Mouse (Mus musculus): ENCODE measurements around the gene Notum.

The Notum gene

DNA sequence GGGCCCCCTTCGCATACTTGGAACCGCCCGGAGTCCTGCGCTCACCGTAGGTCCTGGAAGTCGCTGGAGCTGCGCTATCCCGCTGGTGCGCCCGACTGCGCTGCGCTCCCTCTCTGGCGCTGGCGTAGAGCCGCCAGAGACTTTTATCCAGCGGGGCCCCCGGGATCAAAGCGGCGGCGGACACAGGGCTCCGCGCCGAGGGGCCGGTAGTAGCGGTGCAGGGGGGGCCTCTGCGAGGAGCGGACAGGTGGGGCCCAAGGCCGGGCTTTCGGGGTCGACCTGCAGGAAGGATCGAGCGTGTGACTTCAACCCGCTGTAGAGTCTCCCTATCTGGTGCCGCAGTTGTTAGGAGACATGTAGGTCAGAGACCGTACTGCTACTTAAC lies at the start of gene Notum:
TSS of gene Notum (minus strand) at position 100 of the 385 bp plus-strand sequence.
- no peak for DNase-seq (ENCODE audit: low read depth in 1 of 2, low spot score in 2 of 2)

DNA sequence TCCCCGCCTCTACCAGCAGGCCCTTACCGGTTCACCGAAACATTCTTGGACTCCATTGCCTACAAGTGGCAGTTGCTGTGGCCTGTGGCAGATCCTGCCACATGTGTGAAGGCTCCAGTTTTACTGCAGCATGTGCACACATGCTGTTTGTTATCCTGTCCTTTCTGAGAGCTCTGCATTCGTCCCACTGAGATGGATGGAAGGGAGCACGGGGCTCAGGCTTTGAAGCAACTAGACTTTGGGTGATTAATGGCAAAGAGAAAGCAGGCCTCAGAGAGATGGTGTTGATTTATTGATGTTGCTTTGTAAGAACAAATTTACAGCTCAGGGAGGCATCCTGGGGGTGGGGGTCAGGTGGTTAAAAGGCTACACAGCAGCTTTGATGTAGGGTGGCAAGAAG lies 49.7 kb upstream of the Notum start:
- DNase-seq (ENCODE audit: low read depth in 1 of 2, low spot score in 2 of 2) = no peak

DNA sequence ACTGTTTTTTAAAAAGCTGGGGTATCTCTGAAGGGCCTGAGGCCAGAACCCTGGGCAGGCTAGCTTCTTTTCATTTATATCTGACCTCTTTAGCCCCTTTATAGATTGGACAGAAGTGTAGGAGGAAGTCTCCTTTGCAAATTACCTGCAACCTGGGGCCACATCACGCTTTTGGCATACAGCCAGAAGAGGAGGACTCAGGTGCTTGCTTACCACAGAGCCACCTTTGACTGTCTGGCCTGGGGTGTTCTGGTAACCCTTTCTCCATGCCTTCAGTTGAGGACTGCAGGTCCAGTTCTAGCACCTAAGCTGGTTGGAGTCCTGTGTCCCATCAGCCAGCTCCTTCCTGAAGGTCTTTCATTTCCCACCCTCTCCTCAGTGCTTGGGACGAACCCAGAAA lies 48.6 kb upstream of the Notum start:
- no peak for DNase-seq (ENCODE audit: low read depth in 1 of 2, low spot score in 2 of 2)

DNA sequence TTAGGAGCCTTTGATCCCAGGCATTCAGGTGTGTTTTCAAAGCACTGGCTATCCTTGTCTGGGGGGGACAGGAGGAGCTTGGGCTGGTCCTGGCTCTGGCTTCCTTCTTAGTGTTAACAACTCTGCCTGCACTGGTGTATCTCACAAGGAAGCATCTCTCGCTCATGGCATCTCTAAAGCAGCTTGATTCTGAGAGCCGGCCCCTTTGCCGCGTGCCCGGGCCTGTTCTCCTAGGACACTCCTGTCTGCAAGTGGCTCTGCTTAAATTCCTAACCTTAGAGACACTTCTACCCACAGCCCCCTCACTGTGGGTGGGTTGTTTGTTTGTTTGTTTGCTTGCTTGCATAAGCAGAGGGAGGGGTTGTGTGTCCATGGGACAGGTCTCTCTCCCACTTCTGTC lies 47.0 kb upstream of the Notum start:
- no peak for DNase-seq (ENCODE audit: low read depth in 1 of 2, low spot score in 2 of 2)

DNA sequence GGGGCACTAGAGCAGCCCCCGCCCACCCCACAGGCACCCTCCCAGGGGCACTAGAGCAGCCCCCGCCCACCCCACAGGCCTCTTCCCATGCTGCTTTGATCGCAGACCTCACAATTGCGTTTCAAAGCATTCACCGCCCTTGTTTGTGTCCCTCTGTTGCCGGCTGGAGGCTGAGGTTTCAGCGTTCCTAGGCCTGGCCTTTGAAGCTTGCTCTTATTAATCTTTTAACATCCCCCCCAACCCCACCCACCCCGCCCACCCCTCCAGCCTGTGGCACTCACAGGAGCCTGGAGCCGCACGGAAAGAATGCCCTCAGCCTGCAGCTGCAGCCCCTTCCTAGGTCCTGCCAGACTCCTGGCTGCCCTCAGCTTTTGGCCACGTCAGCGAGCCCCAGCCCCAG lies 46.2 kb upstream of the Notum start:
- DNase-seq (ENCODE audit: low read depth in 1 of 2, low spot score in 2 of 2) = no peak

DNA sequence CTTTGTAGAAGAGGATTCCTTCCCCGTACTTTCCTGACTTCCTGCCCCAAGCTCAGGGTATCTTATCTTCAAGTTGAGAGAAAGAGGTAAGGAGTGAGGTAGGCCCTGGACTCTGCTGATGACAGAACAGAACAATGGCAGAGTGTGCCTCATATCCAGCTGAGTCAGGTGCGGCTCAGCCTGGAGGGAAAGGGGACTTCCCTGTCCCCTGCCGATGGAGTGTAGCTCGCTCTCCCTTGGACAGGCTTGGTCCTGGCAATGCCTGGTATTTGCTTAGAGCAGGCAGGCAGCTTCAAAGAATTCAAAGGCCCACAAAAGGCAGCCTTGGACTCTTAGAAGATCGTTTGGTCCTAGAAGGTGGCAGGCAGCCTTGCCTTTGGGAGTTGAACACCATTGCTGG lies 45.1 kb upstream of the Notum start:
- no peak for DNase-seq (ENCODE audit: low read depth in 1 of 2, low spot score in 2 of 2)

DNA sequence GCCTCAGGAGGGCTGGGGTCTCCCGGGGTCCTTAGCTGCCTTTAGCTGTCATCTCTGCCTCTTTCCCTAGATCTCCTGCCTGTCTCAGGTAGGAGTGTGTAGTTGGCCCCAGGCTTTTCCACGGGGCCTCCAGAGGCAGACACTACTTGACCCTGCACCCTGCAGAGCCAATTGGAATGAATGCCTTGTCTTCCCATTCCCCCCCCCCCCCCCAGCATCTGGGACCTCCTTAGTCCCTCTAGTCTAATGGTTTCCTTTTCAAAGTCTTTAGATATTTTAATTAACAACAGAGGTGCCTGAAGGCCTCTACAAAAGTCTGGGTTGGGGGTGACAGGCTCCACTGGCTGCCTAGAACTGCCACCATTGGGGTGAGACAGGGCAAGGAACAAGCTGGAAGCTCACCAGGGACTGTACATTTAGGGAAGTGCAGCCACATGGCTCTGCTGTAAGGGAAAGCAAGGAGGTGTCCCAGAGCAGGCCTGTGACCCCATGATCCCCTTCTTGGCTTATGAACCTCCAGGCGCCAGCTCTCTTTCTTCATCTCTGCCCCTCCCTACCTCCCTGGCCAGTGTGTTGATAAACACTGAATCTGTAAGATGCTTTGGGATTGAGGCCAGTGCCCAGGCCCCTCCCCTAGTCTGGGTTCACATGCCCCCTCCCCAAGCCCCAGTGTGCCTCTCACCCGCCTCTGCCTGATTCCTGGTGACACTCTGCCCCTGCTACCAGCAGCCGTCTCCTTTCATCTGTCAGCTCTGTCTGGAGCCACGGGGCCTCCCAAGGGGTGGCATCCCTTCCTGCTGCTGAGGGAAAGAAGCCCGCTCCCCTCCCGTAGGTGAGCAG lies 43.7 kb upstream of the Notum start:
- DNase-seq (ENCODE audit: low read depth in 1 of 2, low spot score in 2 of 2) = no peak

DNA sequence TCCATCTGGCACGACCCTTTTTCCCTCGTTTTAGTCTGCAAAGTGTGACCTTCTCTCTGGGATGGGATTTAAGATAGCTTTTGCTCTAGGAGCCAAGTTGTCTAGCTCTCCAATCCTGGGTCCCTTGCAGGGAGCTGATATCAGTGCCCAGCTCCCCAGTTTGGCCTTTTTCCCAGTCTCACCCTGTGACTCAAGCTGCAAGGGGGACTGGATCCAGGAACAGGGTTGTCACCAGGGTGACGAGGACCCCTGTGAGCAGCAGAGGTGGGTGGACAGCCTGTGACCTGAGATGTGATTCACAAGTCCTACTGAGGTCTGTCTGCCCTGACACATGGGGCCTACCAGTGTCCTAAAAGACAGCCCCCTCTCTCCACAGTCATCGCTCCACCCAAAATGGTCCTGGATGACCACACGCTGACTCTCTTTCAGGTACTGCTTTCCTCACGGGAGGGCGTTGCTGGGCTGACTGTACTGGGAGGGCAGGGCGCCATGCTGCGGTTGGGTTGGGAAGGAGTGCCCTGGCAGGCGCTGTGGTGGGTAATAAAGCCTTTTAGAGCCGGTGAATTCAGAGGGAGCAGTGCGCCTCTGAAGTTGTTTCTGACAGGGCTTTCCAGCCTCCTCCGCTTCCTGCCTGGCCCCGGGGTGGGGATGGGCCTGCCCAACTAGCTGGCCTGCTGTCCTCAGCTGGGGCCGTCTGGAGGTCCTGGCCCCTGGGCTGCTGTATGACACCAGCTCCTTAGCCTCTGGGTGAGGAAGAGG lies 42.9 kb upstream of the Notum start:
- no peak for DNase-seq (ENCODE audit: low read depth in 1 of 2, low spot score in 2 of 2)

DNA sequence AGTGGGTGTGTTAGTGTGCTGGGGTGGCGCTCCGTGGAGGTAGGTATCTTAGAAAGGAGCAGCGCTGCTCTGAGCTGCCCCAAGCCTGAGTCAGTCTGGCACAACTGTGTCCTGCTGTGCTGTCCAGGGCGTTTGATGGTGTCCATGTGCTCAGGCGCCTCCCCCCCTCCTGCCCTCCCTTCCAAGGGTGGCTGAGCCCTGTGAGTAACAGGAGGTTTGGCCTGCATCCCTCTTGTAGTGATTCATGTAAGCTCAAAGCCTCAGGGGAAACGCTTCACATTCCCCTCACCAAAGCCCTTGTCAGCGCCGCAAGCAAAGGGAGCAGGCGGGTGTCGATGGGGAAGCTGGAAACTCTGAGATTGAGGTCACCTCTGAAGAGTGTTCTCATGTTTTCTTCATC lies 36.8 kb upstream of the Notum start:
- no peak for DNase-seq (ENCODE audit: low read depth in 1 of 2, low spot score in 2 of 2)

DNA sequence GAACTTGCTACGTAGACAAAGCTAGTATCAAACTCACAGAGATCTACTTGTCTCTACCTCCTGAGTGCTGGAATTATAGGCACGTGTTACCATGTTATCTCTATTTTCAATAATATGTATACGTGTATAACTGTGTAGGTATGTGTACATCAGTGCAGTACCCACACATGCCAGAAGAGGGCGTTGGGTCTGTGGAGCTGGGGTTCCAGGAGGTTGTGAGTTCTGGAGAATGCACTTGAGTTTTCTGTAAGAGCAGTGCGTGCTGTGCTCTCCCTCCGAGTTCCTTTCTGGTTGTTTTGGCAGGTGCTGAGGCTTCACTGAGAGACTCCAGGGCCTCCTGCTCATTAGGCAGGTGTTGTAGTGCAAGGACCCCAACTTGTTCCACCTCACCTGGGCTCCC lies 35.6 kb upstream of the Notum start:
- DNase-seq (ENCODE audit: low read depth in 1 of 2, low spot score in 2 of 2) = no peak

DNA sequence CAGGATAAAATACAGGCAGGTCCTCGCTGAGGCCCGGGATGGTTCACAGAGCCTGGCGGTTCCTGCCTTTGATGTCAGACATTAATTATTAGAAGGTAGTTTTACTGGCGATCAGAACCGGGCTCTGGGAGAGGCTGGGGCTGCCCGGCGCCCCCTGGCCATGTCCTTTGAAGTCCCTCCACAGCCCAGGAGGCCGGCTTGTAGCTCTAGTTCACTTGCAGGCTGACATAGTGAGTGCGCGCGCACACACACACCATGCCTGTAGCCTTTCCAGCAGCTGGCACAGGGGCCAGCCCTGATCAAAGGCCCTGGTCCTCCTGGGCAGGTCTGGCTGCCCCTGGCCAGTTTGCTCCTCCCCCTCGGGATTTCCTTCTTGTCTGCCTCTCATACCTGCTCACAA lies 34.7 kb upstream of the Notum start:
- DNase-seq (ENCODE audit: low read depth in 1 of 2, low spot score in 2 of 2) = no peak

DNA sequence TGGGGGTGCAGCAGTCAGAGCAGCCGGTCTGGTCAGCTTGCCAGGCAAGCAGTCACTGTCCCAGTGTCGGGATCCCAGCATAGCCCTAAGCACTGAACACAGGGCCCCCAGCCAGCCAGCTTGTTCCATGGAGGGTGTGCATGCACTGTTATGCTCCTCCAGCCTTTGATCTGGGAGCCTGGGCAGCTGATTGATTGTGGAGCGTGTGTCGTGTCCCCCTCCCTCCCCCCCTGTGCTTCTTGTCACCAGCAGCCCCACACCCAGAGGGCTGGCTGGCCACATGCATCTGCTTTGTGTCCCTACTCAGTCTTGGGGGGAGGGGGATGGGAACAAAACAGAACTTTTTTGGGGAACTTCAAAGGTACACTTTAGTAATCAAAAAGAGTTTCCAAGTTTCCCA lies 34.2 kb upstream of the Notum start:
- no peak for DNase-seq (ENCODE audit: low read depth in 1 of 2, low spot score in 2 of 2)

DNA sequence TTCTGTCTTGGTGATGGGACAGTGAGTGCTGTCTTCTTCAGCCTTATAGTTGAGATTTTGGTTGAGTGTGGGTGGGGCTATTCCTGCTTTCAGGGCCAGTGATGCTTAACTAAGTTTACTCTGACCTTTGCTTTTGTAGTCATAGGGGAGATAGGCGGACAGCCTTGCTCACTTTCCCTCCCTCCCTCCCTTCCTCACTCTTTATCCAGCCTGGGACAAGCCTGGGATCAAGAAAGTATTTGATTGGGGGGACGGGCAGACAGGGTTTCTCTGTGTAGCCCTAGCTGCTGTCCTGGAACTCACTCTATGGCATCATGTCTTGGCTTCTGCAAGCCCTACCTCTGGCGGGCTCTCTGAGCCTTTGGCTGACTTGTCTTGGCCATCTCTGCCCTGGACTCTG lies 32.5 kb upstream of the Notum start:
- DNase-seq (ENCODE audit: low read depth in 1 of 2, low spot score in 2 of 2) = no peak

DNA sequence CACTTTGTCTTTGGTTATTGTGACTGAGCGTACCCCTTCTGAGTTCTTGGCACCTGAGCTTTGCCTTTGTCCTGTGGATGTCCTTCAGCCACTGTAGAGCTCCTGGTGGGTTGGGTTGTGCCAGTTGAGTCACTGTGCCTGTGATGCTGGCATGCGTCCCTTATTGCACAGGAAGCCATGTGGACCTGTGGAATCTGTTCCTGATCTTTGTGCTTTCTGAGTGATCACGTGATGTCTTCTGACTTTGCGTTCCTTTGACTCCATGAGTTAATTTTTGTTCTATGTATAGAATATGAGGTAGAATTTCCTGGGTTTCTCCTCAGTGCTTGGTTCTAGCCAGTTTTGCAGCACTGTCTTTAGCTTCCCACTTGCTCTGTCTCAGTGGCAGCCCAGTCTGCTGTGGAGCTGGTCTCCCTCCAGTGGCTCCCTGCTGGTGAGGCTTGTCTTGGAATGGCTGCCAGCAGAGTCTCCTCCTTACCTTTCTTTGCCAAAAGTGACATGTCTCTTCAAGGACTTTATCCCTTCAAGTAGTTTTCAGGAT lies 31.6 kb upstream of the Notum start:
- no peak for DNase-seq (ENCODE audit: low read depth in 1 of 2, low spot score in 2 of 2)

DNA sequence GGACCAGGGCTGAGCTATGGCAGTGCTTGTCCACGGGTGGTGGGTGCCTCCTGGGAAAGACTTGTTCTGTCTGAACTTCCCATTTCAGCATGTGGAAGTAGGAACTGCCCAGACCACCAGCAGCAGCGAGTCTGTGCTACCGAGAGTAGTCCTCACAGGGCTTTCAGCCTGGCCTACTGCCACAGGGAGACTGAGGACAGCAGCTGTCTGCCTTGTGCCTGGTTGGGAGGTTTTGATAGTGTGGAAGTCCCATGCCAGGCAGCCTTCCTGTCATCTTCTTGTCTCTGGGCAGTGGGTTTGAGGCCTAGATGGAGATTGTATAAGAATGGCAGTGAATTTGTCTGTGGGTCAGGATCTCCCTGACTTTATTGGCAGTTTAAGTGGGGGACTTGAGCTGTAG lies 28.4 kb upstream of the Notum start:
- no peak for DNase-seq (ENCODE audit: low read depth in 1 of 2, low spot score in 2 of 2)

DNA sequence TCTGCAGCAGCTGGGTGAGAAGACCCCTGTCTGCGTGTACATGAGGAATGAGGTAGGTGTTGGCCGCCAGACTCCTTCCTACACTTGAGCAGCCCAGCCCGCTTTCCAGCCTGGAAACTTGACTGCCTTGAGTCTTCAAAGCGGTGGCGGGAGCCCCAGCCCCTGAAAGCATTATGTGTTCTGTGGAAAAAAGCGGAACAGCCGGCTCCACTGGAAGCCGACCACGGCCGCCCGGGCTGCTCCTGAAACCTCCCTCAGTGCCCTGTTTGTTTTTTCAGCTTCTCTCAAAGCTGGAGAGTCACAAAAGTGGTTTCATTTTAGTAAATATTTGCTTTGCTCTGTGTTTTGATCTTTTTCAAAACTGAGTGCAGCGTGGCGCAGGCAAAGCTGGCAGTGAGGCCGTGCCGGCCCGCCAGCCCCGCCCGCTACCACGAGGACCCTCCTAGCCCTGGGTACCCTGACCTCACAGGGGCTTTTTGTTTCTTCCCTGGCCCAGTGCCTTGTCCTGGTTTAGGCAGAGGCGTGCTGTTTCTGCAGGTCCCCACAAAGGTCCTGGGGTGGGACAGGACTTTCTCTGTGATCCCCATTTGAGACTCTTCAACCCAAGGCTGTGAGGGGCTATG lies 25.8 kb upstream of the Notum start:
- DNase-seq (ENCODE audit: low read depth in 1 of 2, low spot score in 2 of 2) = no peak

DNA sequence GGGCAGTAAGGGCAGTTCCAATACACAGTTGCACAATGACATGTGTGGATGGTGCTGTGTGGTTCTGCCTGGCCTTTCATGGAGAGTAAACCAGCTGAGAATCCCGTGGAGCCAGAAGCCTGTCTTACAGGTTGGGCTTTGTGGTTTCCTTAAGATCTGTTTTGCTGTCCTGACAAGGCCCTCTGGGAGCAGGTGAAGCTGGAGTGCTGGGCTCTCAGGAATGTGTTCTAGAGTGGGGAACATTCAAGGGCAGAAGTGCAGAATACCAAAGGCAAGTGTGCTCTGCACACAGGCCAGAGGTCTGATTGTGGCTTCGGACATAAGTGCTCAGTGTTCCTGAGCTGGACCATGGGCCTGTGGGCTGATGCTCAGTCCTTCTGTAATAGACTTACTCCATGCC lies 23.7 kb upstream of the Notum start:
- no peak for DNase-seq (ENCODE audit: low read depth in 1 of 2, low spot score in 2 of 2)

DNA sequence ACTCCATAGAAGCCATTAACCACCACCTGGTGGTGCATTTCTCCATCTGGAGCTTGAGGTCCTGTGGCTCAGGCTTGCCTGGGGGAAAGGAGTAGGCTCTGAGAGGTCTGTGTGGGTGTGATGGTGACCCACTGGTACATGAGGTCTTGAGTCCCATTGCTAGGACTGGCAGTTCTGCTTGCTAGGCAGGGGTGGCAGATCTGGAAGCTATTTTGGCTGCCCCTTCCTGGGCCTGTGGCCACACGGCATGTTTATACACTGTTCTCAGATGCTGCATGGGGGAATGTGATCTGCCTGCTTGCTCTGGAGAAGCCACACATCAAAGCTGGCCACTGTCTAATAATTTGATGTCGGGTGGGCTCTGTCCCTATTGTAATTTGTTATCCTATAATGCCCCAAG lies 23.1 kb upstream of the Notum start:
- no peak for DNase-seq (ENCODE audit: low read depth in 1 of 2, low spot score in 2 of 2)

DNA sequence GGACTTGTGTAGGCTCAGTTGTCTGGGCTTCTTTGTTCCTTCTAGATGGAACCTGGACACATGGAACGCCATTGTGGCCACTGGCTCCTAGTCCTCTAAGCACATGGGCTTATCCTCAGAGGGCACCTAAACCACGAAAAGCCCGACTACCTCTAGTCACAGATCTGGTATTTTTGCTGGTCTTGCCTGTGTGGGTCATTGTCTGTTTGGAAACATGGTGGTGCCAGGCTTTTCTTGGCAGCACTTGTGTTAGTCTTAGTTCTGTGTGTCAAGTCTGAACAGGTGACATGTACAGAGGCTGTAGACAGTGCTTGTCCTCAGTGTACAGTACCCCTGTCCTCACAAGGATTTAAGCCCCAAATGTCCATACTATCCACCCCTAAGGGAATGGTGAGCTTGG lies 22.6 kb upstream of the Notum start:
- no peak for DNase-seq (ENCODE audit: low read depth in 1 of 2, low spot score in 2 of 2)

DNA sequence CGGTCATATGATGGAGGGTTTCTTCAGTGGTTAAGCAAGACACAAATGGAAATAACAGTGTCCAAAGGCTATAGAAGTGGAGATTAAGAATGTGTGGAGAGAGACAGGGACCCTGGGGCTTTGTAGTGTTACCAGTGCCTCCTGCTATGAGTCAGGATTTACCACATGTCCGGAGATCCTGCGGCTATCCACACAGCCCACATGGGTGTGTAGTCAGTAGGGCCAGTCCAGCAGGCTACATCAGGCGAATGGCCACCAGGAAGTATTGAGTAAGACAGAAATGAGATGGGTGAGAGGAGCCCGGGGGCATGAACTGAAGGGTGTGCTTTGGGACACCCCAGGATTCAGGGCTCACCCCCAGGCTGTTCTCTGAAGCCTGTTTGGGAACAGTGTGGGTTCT lies 21.7 kb upstream of the Notum start:
- DNase-seq (ENCODE audit: low read depth in 1 of 2, low spot score in 2 of 2) = no peak

DNA sequence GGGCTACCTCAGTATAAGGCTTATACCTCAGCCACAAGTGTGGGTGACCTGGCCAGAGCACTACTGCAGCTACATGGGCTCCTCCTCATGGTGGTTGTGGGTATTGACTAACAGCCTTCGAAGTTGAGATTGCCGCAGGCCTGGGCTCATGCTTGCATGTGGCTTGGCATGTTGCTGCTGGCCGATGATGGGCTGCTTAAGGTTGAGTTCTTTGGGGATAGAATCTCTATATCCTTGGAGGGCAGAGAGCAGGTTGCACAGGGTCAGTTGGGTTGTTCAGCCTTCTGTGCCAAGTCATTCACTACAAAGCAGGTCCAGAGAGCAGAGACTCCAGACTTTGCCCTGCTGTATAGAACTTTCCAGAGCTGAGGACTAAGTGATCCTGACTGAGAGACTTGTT lies 18.9 kb upstream of the Notum start:
- DNase-seq (ENCODE audit: low read depth in 1 of 2, low spot score in 2 of 2) = no peak

DNA sequence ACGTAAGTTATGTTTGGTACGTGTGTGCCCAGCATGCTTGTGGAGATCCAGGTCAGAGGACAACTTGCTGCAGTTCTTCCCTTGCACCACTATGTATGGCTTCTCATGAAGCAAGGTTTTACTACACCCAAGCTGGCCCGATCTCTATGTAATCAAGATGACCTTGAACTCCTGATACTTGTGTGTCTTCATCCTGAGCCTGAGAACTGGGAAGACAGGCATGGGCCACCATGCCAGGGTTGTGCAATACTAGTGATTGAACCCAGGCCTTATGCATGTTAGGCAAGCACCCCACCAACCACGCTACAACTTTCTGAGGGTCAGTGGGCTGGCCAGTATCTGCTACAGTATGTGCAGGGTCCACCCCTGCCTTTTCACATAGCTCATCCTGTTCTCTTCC lies 16.0 kb upstream of the Notum start:
- DNase-seq (ENCODE audit: low read depth in 1 of 2, low spot score in 2 of 2) = no peak

Measured in monocyte, adult 2 months (primary cell).